Mouse (Mus musculus): ENCODE measurements at regions not wholly inside any gene's neighbourhood (a gene's known extent, or its start where the extent isn't known, plus 50 kb on each side); places are given as distances from the start of the nearest gene placed in this dataset.

DNA sequence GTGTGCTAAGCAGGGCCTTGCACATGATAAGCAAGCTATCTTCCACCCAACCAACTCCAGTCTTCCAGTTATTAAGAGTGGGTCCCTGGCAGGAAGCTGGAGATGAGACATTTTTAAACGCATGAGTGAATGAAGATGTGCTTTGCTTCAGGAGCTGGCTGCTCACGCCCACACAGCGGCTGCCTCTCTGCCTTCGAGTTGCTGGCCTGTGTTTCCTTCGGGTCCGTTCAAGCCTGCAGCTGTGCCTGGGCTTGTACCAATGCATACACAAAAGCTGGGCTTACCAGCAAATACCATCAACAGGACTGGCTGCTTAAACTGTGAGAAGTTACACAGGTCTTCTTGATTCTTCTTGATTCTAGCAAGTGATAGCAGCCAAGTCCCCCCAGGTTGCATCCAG, 498.7 kb downstream of the Cdh26 start:
- TF ChIP-seq CTCF (IDR thresholded peaks at IDR 0.05; ENCODE audit: insufficient read depth, low read length) (no peak), POLR2A (IDR thresholded peaks at IDR 0.05; ENCODE audit: borderline replicate concordance, extremely low read depth, low read depth, low read length) (no peak)
